Mouse (Mus musculus) natural killer cell, adult 2 months (primary cell): ENCODE results near the gene Pheta1.

Experiments used
- DNase-seq, 2 experiments: peaks; one replicate each; pipeline ENCODE4 v3.0.0; 2022; ENCODE audit warnings: low spot score in 2 of 2

The Pheta1 gene

GRCm38 (mm10) chr5:121825606-121826005, 23.2 kb upstream of the Pheta1 start:
- DNase-seq: no peak

GRCm38 (mm10) chr5:121827876-121828275, 20.9 kb upstream of the Pheta1 start:
- no peak for DNase-seq

GRCm38 (mm10) chr5:121828491-121829432, 20.0 kb upstream of the Pheta1 start:
- no peak for DNase-seq

- no peak for DNase-seq
Observed at GRCm38 (mm10) chr5:121831002-121831601, 17.7 kb upstream of the Pheta1 start.

- DNase-seq: no peak
Observed at GRCm38 (mm10) chr5:121832376-121833155, 16.2 kb upstream of the Pheta1 start.

- DNase-seq: no peak
Observed at GRCm38 (mm10) chr5:121833159-121833558, 15.6 kb upstream of the Pheta1 start.

GRCm38 (mm10) chr5:121833572-121834240, 15.1 kb upstream of the Pheta1 start:
- DNase-seq: peak; percentile 63 to 93

- no peak for DNase-seq
Observed at GRCm38 (mm10) chr5:121834241-121834606, 14.6 kb upstream of the Pheta1 start.

GRCm38 (mm10) chr5:121834991-121835747, 13.6 kb upstream of the Pheta1 start:
- DNase-seq: peak; percentile 60 to 70

- peak in 1 of 2 experiments; percentile 85 for DNase-seq
Observed at GRCm38 (mm10) chr5:121835949-121836691, 12.7 kb upstream of the Pheta1 start.

GRCm38 (mm10) chr5:121836692-121837415, 11.9 kb upstream of the Pheta1 start:
- DNase-seq: peak; percentile 89 to 96

- peak; percentile 62 to 63 for DNase-seq
Observed at GRCm38 (mm10) chr5:121837441-121838340, 11.1 kb upstream of the Pheta1 start, which contains the start of gene Sh2b3. TSS of gene Sh2b3 (minus strand) at chr5:121837646.

- DNase-seq: peak; percentile 66 to 82
Observed at GRCm38 (mm10) chr5:121838341-121839127, 10.2 kb upstream of the Pheta1 start.

GRCm38 (mm10) chr5:121839128-121839473, 9.7 kb upstream of the Pheta1 start:
- no peak for DNase-seq

GRCm38 (mm10) chr5:121841516-121841915, 7.3 kb upstream of the Pheta1 start:
- no peak for DNase-seq

- peak in 1 of 2 experiments; percentile 21 for DNase-seq
Observed at GRCm38 (mm10) chr5:121841973-121842372, 6.8 kb upstream of the Pheta1 start.

- DNase-seq: peak; percentile 57 to 78
Observed at GRCm38 (mm10) chr5:121842665-121843118, 6.1 kb upstream of the Pheta1 start.
